Mouse (Mus musculus): ENCODE measurements at regions not wholly inside any gene's neighbourhood (a gene's known extent, or its start where the extent isn't known, plus 50 kb on each side); places are given as distances from the start of the nearest gene placed in this dataset.

- TF ChIP-seq CTCF (IDR thresholded peaks at IDR 0.05; ENCODE audit: borderline replicate concordance, extremely low read depth, insufficient read depth, insufficient read length) = no peak
- TF ChIP-seq POLR2A (IDR thresholded peaks at IDR 0.05; ENCODE audit: borderline replicate concordance, extremely low read depth, insufficient read depth, insufficient read length, poor library complexity, severe bottlenecking) = no peak
Observed at GRCm38 (mm10) chr4:105952406-105952805, 162.7 kb downstream of the Gm12728 start.
